8 mouse cellular contexts compared by ENCODE assay signal in the genomic region with DNA sequence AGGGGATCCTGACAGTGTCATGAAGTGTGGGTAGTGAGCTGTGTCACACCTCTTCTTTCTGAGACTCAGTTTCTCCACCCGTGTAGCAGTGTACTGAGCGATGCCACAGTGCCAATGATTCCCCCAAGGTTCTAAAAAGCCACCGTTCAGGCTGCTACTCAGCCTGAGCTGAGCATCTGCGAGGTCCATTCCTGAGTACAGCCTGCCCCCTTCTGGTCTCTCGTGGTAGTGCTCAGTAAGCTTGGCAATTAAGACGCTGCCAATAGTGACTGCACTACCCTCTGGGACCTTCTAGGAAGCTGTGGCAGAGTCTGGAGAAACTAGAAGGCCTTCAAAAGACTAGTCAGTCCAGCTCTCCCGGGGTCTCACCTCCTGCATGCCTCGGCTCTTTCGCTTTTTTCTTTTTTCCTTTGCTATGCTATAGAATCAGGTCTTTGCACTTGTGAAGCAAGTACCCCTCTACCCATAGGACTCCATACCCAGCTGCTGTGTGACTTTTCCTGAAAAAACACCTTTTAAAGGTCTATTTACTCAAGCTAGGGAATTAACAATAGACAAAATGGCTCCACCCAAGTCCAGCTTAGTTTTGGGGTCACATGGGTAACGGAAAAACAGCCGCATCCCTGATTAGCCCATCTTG. TPM values are rescaled to one million over a fixed set of nuclear protein-coding genes. Genes with fewer than 3 reads are reported as not detected.
A peak's percentile ranks its signal among the peaks of the same experiment; 100 is the strongest.
DNase-seq lines count a peak whose midpoint lies in the region; ATAC-seq and TF ChIP-seq lines count a peak whose summit lies in the region.

No protein-coding gene starts in this region.

- peak; percentile 80 for ATAC-seq in Patski
- peak; percentile 85 for ATAC-seq in hindbrain, embryonic 16.5 days
- peak; percentile 97 for ATAC-seq in megakaryocyte, adult 5-6 weeks (ENCODE audit: poor library complexity, severe bottlenecking)

- in situ Hi-C loops in Patski (cut with MboI; ENCODE audit: low pct_unique_long_range_greater_than_20kb), result loop anchor here (5.0 kb wide), 1 partner anchor 61 kb away; no protein-coding TSS in a partner anchor

- H3K9ac ChIP-seq in hindbrain, embryonic 16.5 days (ENCODE audit: low read depth, low read length), result no peak overlapping the region

- WGBS in hindbrain, embryonic 16.5 days, result 15% methylated on average over 11 of the region's 11 CpGs

- no peak overlapping the region for H3K27ac ChIP-seq in hindbrain, embryonic 16.5 days (ENCODE audit: low read depth, low read length)

- H3K4me1 ChIP-seq in hindbrain, embryonic 16.5 days (ENCODE audit: control insufficient read depth, insufficient read depth, low read depth, low read length), result 0 out of 2 replicates have a peak, but pooled peaks cover 4% of the 10 kb centered on the region

- H3K27me3 ChIP-seq in Patski, result no peaks in the 10 kb centered on the region
- no peaks in the 10 kb centered on the region; the same call in 1 of the 2 replicates for H3K27me3 ChIP-seq in hindbrain, embryonic 16.5 days (replicated peaks; ENCODE audit: control insufficient read depth, insufficient read depth, low read length)

- POLR2A ChIA-PET in Patski (lab: Charles Lee), result interaction anchor here (1.0 to 1.4 kb wide), 4 partner anchors 29 to 192 kb away, joined by 3 to 5 read pairs (median 4); a partner anchor contains a TSS

- CTCF ChIA-PET in Patski (lab: Charles Lee), result interaction anchor here (0.6 to 9.9 kb wide), 34 partner anchors 10 to 229 kb away, joined by 3 to 193 read pairs (median 4); a partner anchor contains a TSS

- peak; percentile 51 for DNase-seq in Patski (ENCODE audit: low read depth, low spot score)
- DNase-seq in cerebellum, postnatal 10 days, result peak; percentile 96 to 98
- DNase-seq in frontal cortex, postnatal 14 days (ENCODE audit: low spot score in 2 of 2), result peak; percentile 67 to 91
- peak; percentile 87 to 93 for DNase-seq in left cerebral cortex, adult 18-20 months (ENCODE audit: low spot score in 2 of 2)
- peak; percentile 86 to 91 for DNase-seq in right cerebral cortex, postnatal 10 days (ENCODE audit: low spot score in 2 of 2)
- peak; percentile 91 for DNase-seq in urinary bladder, postnatal 14 days (ENCODE audit: low spot score)

- TF ChIP-seq CTCF in Patski (IDR thresholded peaks at IDR 0.05), result peak; percentile 98

- H3K36me3 ChIP-seq in hindbrain, embryonic 16.5 days (ENCODE audit: control insufficient read depth, insufficient read depth, low read length), result no peaks in the 10 kb centered on the region

- H3K9me3 ChIP-seq in hindbrain, embryonic 16.5 days (ENCODE audit: control insufficient read depth, low read length), result no peaks in the 10 kb centered on the region

- H3K4me2 ChIP-seq in hindbrain, embryonic 16.5 days (ENCODE audit: low read length), result no peak overlapping the region

- H3K4me3 ChIP-seq in hindbrain, embryonic 16.5 days (ENCODE audit: low read length), result no peak overlapping the region

RNA-seq across cellular contexts. Expression of a gene that starts 36.4 kb away (rescaled TPM):
- polyA plus RNA-seq in Patski (2021), result 789 TPM
- 616 and 724 TPM in 2 replicates for polyA plus RNA-seq in hindbrain, embryonic 16.5 days (2015; fragmentation: Nextera tagmentation; extraction: Ambion mirVana)
- total RNA-seq in left cerebral cortex, adult 18-20 months (2021), result 100 to 1,000 TPM; 174 to 202 TPM
- total RNA-seq in megakaryocyte, adult 5-6 weeks (2015), result 0.71 and 1.2 TPM in 2 replicates
- total RNA-seq in megakaryocyte, adult 5-6 weeks (2017), result 0.57 and 1.5 TPM in 2 replicates

RNA-seq across cellular contexts. Expression of a gene that starts 50.2 kb away (rescaled TPM):
- 4.2 TPM for polyA plus RNA-seq in Patski (2021)
- 0.36 and 0.45 TPM in 2 replicates for polyA plus RNA-seq in hindbrain, embryonic 16.5 days (2015; fragmentation: Nextera tagmentation; extraction: Ambion mirVana)
- under 1 TPM; 0.26 to 0.28 TPM for total RNA-seq in left cerebral cortex, adult 18-20 months (2021)
- not detected in 2 replicates for total RNA-seq in megakaryocyte, adult 5-6 weeks (2015)
- not detected in 2 replicates for total RNA-seq in megakaryocyte, adult 5-6 weeks (2017)

Comparison
In these comparisons a context has a peak if more than half of its experiments do, and no peak if none do; other contexts are left out.
1. RNA of a gene that starts 36.4 kb away (total RNA-seq): 174 to 202 TPM in left cerebral cortex, adult 18-20 months; 0.57 to 1.5 TPM in megakaryocyte, adult 5-6 weeks; every median in the first group is over 10 times any median in the second.
2. Peak in every context shown above with its lines, with median percentiles within 50 percentile points of each other: ATAC-seq and DNase-seq.